Mouse (Mus musculus): ENCODE results near the gene Eva1b. TPM values are rescaled to one million over a fixed set of nuclear protein-coding genes. Genes with fewer than 3 reads are reported as not detected.
A peak's percentile ranks its signal among the peaks of the same experiment; 100 is the strongest.
"Not testable (repeated sequence)": the region's sequence is repeated elsewhere in the genome, so short reads cannot be mapped to it uniquely, and the experiment has no call there.

Gene Eva1b
- total RNA-seq, 2 experiments from 2014 or later: 6.7 to 10.4 TPM

DNA sequence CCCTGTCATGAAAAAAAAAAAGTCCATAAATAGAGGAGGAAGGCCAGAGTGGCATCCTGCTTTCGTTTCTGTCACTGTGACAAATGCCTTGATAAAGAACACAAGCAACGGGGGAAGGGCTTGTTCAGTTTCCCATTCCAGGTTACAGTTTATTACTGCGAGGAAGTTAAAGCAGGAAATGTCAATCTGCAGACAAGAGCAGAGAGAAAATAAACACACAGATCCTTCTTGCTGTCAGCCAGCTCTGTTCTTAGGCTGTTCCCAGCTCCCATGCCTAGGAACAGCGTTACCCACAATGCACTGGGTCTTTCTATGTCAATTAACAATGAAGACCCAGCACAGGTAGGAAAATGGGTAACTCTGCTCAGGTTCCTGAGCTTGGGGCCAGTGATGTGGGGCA is 7.6 kb downstream of the Eva1b start:
- no peak for DNase-seq (ENCODE audit: low spot score in 2 of 2)

DNA sequence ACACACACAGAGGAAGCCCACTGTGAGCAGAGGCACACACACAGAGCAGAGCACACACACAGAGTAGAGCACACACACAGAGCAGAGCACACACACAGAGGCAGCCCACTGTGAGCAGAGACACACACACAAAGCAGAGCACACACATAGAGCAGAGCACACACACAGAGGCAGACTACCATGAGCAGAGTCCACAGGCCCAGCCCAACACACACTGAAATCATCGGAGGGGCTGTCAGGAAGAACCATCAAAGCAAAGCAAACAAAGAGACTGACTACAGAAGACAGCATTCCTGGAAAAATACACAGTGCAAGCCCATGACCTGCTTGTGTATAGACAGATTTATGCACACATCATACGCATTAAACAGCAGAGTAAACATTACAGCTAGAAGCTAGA is 8.3 kb downstream of the Eva1b start:
- DNase-seq (ENCODE audit: low spot score in 2 of 2): no peak

DNA sequence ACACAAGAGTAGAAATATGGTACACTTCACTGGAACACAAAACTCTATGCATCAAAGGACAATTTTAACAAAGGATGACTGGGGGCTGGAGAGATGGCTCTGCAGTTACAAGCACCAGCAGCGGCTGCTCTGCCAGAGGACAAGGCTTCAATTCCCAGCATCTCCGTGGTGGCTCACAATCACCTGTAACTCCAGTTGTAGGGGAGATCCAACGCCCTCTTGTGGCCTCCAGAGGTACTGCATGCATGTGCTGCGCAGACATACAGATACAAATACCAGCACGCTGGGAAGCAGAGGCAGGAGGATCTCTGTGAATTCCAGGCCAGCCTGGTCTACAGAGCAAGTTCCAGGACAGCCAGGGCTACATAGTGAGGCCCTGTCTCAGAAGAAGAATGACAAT is 9.1 kb downstream of the Eva1b start:
- no peak for DNase-seq (ENCODE audit: low spot score in 2 of 2)

DNA sequence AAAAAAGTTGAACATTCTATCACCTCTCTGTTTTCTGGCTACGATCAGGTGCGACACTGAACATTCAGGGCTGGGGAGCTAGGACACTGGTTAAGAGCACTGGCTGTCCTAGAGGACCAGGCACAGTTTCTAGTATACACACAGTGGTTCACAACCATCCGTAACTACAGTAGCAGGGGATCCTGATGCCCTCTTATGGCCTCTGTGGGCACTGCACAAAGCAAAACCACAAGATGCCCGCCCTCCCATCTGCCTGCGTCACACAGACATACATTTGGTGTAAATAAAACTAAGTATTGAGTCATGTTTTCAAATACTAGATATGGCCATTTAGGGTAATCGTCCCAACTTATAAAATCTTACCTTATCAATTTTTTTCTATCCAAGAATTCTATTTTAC is 10.0 kb downstream of the Eva1b start:
- DNase-seq (ENCODE audit: low spot score in 2 of 2): no peak

DNA sequence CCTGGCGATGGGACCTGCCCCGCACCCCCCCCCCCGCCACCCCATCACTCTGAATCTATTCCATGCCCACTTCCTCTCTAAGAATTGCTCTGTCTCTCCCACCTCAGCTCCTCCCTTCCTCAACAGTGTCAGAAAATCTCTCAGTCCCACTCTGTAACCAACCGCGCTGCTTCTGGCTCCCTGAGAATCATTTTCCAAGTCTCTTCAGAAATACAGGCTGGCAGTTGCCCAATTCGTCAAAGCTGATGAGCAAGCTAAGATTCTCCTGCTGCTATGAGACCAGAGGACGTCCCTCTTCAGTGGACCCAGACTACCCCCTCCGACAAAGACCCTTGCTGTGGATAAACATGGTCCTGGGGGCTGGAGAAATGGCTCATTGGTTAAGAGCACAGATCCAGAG is 11.9 kb downstream of the Eva1b start:
- DNase-seq (ENCODE audit: low spot score in 2 of 2): peak in 1 of 2 experiments; percentile 47

DNA sequence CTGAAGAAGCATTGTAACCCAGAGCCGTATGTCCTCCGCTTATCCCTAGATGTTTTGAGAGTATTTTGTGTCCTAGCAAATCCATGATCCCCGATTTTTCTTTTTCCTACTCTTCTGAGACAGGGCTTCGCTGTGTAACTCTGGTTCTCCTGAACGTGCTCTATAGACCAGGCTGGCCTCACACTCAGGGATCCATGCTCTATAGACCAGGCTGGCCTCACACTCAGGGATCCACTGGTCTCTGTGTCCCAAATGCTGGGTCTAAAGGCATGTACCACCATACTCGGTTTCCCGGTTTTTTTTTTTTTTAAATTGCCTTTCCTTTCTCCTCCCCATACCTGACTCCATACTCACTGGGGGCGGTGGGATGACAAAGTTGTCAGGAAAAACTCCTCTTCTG is 13.4 kb downstream of the Eva1b start:
- no peak for DNase-seq (ENCODE audit: low spot score in 2 of 2)

DNA sequence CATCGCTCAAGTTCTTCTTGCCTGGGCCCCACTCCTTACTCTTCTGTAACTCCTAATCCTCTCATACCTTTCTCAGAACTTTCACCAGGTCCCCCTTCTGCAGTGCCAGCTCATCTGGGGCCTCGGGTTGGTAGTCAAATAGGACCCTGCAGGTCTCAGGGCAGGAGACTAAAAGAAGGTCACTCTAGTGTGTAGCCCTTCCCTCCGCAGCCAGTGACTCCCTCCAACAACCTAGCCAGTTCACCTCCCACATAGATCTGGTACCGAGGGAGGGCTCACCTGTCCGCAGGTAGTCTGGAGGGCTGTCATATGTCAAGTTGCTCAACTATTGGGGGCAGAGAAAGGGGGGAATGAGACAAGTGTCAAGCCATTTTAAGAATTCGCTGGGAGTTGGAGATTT is 13.9 kb downstream of the Eva1b start:
- no peak for DNase-seq (ENCODE audit: low spot score in 2 of 2)

DNA sequence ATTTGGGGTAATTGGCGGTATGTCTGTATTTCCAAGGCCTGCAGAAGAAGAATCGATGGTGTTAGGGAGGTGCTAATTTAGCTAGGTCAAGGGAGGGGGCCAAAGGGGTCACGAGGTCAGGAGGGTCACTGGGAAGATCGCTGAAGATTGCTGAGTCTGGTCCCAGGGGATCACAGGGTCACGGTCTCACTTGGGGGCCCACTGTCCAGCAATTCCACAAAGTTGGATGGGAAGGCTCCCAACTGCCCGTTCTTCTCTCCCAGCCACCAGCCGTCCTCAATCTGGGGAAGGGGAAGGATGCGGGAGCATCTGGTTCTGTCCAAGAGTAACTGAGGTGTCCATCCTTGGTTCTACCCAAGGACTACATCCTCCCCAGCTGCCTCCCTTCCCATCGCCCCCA is 14.4 kb downstream of the Eva1b start:
- no peak for DNase-seq (ENCODE audit: low spot score in 2 of 2)

DNA sequence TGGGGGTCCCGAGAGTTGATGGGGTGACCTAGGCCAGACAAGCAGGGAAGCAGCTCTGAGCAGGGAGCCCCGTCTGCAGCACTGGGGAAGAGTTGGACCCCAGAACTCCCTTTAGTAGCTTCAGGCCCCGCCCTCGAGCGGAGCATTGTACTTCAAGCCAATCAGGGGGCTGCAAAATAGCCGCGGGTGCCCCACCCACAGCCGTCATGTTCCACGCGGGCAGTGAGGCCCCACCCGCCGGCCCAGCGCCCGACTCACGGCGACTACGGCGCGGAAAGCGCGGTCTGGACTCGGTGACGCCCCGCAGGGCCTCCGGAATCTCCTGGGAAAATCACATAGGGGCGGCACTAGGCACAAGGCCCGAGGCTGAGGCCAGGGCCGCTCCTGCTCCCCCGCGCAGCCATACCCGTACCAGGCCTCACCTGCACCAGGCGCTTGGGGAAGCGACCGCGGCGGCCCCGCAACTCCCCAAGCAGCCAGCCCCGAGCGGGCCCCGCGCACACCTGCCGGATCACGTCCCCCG is 15.1 kb downstream of the Eva1b start:
- peak; percentile 81 to 87 for DNase-seq (ENCODE audit: low spot score in 2 of 2)

DNA sequence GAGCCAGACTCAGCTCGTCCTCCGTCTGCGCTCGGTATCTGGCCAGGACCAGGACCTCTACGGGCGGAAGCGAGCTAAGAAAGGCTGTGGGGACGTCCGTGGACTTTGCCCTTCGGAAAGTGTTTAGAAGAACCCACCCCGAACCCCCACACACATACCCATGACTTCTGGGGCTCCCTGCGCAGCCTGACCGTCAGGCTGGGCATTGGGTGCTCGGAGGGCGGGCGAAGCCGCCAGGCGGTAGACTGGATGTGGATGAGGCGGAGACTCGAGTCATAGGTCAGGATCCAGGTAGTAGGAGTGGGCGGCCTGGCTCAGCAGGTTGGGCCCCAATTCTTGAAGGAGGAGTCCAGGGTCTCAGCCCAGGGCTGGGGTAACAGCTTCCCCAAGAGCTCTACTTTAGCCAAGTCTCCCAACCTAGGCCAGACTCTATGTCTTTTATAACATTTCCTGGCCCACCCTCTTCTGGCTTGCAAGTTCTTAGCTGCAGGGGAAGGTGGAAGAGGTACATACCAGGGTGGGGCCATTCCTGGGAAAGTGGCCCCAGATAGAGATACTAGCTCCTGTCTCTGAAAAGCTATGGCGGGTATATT is 15.6 kb downstream of the Eva1b start, which contains the start of gene Sh3d21:
TSS of gene Sh3d21 (minus strand) at position 425 of the 593 bp plus-strand sequence.
- DNase-seq (ENCODE audit: low spot score in 2 of 2): peak in 1 of 2 experiments; percentile 26

DNA sequence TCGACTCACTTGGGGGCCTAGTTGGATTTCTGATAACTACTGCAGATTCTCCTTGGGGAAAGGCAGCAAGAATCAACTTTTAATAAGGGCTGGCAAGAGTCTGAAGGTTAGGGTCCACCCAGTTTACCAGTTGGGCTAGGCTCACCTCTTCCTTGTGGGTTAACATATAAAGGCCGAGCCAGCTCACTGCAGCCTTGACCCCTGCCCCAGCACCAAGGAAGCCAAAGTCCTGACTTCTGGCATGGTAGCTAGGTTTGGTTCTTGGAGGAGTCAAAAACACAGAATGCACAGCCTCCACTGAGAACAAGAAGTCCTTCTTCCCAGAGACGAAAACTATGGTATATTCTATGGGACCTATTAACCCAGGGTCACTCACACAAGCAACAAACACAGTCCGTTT is 16.1 kb downstream of the Eva1b start:
- DNase-seq (ENCODE audit: low spot score in 2 of 2): no peak

DNA sequence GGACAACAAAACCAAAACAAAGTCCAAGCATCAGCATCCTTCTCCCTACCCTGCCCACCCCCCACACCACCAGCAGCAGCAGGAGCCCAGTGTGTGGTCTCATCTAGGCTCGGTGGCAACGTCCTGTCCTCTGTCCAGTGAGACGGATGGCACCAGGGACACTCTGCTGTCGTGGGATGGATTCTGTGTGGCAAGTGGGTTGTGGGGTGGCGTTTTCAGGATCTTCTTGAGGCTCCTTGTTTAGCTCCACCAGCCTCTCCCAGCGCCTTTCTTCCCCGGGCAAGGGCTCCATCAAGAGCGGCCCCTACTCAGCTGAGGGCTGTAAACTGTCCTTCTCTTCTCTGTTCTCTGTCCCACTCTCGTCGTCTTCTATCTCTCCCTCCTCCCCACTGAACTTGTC is 17.5 kb downstream of the Eva1b start:
- not testable (repeated sequence) for DNase-seq (ENCODE audit: low spot score in 2 of 2)

DNA sequence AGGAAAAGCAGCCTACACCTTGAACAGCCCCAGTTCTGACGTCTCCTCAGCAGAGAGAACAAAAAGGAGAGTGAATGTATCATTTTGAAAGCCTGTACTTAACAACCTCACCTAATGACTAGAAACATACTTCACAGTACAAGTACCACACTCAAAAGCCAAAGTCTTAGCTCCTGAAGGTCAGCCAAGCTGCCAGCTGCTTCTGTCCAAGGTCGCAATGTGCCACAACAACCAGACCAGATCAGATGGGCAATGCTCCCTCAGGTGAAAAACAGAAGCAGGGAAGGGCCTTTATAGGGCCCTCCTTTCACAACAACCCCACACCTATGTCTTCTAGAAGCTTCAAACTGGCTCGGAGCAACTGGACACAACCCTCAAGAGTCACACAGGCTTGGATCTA is 18.5 kb downstream of the Eva1b start:
- DNase-seq (ENCODE audit: low spot score in 2 of 2): no peak

DNA sequence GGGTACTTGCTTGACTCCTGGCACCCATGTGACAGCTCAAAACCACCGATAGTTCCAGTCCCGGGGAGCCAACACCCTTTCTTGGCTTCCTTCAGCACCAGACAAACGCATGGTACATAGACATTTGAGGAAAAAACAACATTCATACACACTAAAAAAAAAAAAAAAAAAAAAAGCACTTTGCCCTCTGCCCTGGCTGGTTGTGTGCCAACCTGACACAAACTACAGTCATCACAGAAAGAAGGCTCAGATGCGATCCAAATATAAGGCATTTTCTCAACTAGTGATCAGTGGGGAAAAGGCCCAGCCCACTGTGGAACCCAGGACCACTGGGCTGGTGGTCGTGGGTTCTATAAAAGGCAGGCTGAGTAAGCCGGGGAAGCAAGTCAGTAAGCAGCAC is 21.3 kb downstream of the Eva1b start:
- DNase-seq (ENCODE audit: low spot score in 2 of 2): no peak

DNA sequence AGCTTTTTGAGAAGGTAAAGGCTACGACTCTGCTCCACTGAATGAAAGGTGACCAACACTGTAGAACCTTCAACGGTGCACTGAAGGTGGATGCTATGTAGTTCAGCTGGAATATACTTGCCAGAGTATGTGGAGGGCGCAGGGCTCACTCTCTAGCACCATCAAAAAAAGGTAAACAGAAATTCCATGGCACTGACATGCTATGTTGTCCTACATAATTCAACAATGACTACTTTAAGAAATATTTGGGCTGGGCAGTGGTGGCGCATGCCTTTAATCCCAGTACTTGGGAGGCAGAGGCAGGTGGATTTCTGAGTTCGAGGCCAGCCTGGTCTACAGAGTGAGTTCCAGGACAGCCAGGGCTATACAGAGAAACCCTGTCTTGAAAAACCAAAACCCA is 23.2 kb downstream of the Eva1b start:
- not testable (repeated sequence) for DNase-seq (ENCODE audit: low spot score in 2 of 2)

DNA sequence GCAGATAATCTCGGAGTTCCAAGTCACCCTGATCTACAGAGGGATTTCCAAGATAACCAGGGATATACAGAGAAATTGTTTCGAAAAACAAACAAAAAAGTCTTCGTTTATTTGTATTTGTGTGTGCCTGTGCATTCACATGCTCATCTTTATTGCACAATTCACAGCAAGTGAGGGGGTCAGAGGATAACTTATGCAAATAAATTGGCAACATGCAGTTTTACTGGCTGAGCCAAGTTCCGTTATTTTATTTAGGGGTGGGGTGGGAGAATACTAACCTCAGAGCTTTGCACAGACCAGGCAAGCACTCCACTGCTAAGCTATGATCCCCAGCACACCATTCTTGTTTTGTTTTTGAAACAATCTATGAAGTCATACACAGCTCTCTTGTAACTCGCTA is 26.3 kb downstream of the Eva1b start:
- DNase-seq (ENCODE audit: low spot score in 2 of 2): no peak

DNA sequence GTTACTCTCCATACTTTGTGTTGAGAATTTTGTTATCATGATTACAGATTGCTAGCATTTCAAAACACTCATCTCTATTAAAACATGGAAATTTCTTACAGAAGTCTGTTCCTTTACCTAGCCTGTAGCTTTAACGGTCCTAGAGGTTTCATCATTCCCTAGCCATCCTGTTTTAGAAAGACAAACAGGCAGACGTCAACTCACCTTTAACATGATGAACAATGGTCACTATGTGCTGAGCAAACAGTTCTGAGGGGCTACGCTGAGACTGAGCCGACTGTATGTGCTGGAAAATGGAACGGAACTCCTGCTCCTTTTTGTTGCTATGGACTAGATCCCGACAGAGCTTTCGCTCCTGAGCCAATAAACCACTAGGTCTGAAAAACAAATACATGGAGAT is 28.4 kb downstream of the Eva1b start:
- not testable (repeated sequence) for DNase-seq (ENCODE audit: low spot score in 2 of 2)

DNA sequence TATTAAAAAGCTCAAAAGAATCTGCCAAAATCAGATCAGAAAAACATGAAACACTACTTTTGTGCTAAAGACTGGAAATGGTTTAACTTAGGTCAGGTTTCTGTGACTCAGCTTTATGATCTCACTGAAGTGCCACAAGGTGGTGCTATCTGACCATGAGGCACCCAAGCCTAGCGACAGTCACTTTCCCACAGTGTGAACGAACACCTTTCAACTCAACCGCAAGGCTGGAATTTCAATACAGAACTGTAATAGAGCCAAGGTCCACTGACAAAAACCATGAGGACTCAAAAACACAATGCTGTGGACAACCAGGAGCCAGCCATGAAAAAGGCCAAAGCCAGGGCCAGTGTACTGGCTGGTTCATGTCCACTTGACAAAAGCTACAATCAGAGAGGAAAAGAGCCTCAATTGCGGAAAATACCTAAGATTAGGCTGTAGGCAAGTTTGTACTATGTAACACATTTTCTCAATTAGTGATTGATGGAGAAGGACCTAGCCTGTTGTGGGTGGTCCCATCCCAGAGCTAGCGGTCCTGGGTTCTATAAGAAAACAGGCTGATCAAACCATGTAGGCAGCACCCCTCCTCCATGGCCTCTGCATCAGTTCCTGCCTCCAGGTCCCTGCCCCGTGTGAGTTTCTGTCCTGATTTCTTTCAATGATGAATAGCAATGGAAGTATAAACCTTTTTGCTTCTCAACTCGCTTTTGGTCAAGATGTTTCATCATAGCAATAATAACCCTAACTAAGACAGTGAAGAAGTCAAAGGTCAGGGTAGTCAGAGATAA is 33.8 kb downstream of the Eva1b start:
- peak; percentile 41 to 59 for DNase-seq (ENCODE audit: low spot score in 2 of 2)

DNA sequence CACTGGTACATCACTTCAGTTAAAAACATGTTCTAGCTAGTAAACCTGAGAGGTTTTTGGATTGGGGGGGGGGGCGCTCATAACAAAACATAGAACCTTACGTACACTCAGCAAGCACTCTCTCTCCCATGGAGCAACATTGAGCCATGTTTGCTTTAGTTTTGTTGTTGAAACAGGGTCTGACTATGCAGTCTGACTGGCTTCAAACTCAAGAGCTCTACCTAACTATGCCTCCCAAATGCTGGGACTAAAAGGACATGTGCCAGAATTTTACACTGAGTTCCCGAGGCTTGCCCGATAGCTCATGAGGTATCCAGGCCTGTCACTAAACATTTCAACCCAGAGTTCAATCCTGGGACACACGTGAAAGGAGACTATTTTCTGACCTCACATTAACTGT is 35.5 kb downstream of the Eva1b start:
- no peak for DNase-seq (ENCODE audit: low spot score in 2 of 2)

DNA sequence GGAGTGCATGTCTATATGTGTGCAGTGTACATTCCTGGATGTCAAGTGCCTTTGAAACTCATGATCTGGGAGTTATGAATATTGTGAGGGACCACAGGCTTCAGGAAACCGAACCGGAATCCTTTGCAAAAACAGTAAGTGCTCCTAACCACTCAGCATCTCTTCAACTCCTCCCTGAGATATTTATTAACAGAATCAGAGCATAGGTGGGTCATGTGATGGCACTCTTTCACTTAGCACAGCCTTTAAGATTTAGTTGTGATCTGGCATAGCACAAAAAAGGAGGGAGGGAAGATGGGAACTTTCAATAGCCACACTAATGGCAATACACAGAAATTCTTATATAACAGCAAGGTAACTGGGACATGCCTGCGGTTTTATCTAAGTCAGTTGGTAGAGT is 39.6 kb downstream of the Eva1b start:
- DNase-seq (ENCODE audit: low spot score in 2 of 2): no peak

DNA sequence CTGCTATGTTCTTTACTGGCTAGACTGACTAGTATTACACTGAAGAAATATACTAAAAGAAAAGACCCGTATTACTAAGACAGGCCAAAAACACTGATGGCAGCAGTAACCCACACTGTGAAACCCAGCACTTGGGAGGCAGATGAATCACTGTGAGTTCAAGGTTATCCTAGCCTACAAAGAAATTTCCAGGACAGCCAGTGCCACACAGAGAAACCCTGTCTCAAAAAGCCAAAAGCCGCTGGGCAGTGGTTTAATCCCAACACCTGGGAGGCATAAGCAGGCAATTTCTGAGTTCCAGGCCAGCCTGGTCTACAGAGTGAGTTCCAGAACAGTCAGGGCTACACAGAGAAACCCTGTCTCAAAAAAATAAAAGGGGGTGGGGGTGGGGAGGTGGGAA is 43.1 kb downstream of the Eva1b start:
- DNase-seq (ENCODE audit: low spot score in 2 of 2): no peak

DNA sequence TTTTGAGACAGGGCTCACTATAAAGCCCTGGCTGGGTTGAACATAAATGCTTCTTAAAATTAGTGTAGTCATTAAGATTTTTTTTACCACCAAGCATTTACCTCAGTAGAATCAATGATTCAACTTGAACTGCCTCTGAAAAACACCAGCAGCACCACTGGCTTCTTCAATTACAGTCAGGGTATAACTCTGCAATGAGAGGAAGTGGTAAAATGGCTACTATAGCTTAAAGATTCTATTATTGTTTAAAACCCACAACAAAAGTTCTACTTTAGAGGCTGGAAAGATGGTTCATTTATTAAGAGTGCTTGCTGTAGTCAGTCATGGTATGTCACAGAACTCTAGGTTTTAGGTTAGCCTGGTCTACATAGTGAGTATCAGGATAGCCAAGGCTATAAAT is 46.7 kb downstream of the Eva1b start:
- DNase-seq (ENCODE audit: low spot score in 2 of 2): no peak

DNA sequence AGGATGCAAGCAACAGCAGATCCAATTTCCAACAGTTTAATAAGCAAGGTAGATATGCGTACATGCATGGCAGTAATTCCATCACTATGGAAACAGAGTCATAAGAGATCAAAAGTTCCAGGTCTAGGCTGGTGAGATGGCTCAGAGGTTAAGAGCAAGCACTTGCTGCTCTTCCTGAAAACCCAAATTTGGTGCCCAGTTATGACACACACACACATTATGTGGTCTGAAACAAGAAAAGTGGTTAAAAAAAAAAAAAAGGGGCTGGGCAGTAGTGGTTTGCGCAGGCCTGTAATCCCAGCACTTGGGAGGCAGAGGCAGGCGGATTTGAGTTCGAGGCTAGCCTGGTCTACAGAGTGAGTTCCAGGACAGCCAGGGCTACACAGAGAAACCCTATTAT is 47.4 kb downstream of the Eva1b start:
- DNase-seq (ENCODE audit: low spot score in 2 of 2): no peak
